8 mouse cellular contexts compared by ENCODE assay signal in genomic region chr2:118899981-118900825, GRCm38 (mm10). TPM values are rescaled to one million over a fixed set of nuclear protein-coding genes. Genes with fewer than 3 reads are reported as not detected.
A peak's percentile ranks its signal among the peaks of the same experiment; 100 is the strongest.
DNase-seq lines count a peak whose midpoint lies in the region; ATAC-seq and TF ChIP-seq lines count a peak whose summit lies in the region.

Bahd1 (plus strand) TSS chr2:118900377.

- no peak for TF ChIP-seq POLR2A in cortical plate, adult 2 months (IDR thresholded peaks at IDR 0.05; ENCODE audit: extremely low read depth, insufficient read depth, low read length)

- H3K36me3 ChIP-seq in G1E (replicated peaks): peaks cover 20% of the 10 kb centered on the region
- no peaks in the 10 kb centered on the region for H3K36me3 ChIP-seq in heart, embryonic 11.5 days (ENCODE audit: control insufficient read depth, insufficient read depth, low read length)
- no peaks in the 10 kb centered on the region for H3K36me3 ChIP-seq in liver, postnatal 0 days (replicated peaks; ENCODE audit: insufficient read depth, low read length)

- H3K4me2 ChIP-seq in heart, embryonic 11.5 days: peak within 1 kb of the TSS; percentile 94
- H3K4me2 ChIP-seq in liver, postnatal 0 days (ENCODE audit: low read depth, low read length): peak within 1 kb of the TSS; percentile 100

- no peak for ATAC-seq in G1E (ENCODE audit: extremely low read depth, insufficient number of reproducible peaks, low FRiP score, poor library complexity, severe bottlenecking)
- no peak for ATAC-seq in heart, embryonic 11.5 days (replicated peaks; ENCODE audit: insufficient number of reproducible peaks, low FRiP score, low TSS enrichment)
- ATAC-seq in liver, postnatal 0 days: no peak
- ATAC-seq in neutrophil, adult 5-6 weeks (ENCODE audit: extremely low read depth, insufficient number of reproducible peaks, low FRiP score, poor library complexity, severe bottlenecking): no peak
- no peak for ATAC-seq in erythroid progenitor cell, adult 5-6 weeks (replicated peaks; ENCODE audit: low FRiP score, poor library complexity, severe bottlenecking)

- peaks cover 85% of the 10 kb centered on the region for H3K4me1 ChIP-seq in G1E (ENCODE audit: insufficient read depth, low read depth, low read length)
- H3K4me1 ChIP-seq in cortical plate, adult 2 months (ENCODE audit: control insufficient read depth, insufficient read depth, low read length): peaks cover 12% of the 10 kb centered on the region
- H3K4me1 ChIP-seq in heart, embryonic 11.5 days (ENCODE audit: control insufficient read depth, insufficient read depth, low read length): peaks cover 30% of the 10 kb centered on the region
- peaks cover 53% of the 10 kb centered on the region for H3K4me1 ChIP-seq in liver, postnatal 0 days (ENCODE audit: insufficient read depth)

- H3K4me3 ChIP-seq in G1E (ENCODE audit: low read depth, low read length): peak within 1 kb of the TSS; percentile 92
- H3K4me3 ChIP-seq in cortical plate, adult 2 months (ENCODE audit: insufficient read depth, low read length): peak within 1 kb of the TSS; percentile 48
- peak within 1 kb of the TSS; percentile 95 for H3K4me3 ChIP-seq in heart, embryonic 11.5 days (ENCODE audit: low read depth, low read length)
- peak within 1 kb of the TSS; percentile 95 for H3K4me3 ChIP-seq in liver, postnatal 0 days (ENCODE audit: low read depth, low read length)

- H3K27me3 ChIP-seq in G1E (ENCODE audit: insufficient read depth, low read length): peaks cover 25% of the 10 kb centered on the region; the same call in 1 of the 2 replicates
- peaks cover 56% of the 10 kb centered on the region for H3K27me3 ChIP-seq in heart, embryonic 11.5 days (ENCODE audit: control insufficient read depth, insufficient read depth, low read length)
- peaks cover 54% of the 10 kb centered on the region for H3K27me3 ChIP-seq in liver, postnatal 0 days (ENCODE audit: insufficient read depth, low read length)

- H3K9ac ChIP-seq in heart, embryonic 11.5 days (ENCODE audit: low read depth, low read length): peak within 1 kb of the TSS; percentile 67
- H3K9ac ChIP-seq in liver, postnatal 0 days (replicated peaks): peak within 1 kb of the TSS; percentile 89

- H3K27ac ChIP-seq in cortical plate, adult 2 months (ENCODE audit: insufficient read depth, low read length): no peak within 1 kb of the TSS
- H3K27ac ChIP-seq in heart, embryonic 11.5 days (ENCODE audit: low read depth, low read length): peak within 1 kb of the TSS; percentile 81; the same call in 1 of the 2 replicates
- H3K27ac ChIP-seq in liver, postnatal 0 days (ENCODE audit: low read depth): peak within 1 kb of the TSS; percentile 31; the same call in 1 of the 2 replicates

- WGBS in heart, embryonic 11.5 days (ENCODE audit: insufficient replicate concordance): under 1% methylated on average over 32 of the region's 32 CpGs
- 2% methylated on average over 32 of the region's 32 CpGs for WGBS in liver, postnatal 0 days (ENCODE audit: insufficient replicate concordance)

- DNase-seq in 3T3-L1 (ENCODE audit: low read depth, low spot score) (peak; percentile 39), G1E (ENCODE audit: low spot score) (peak; percentile 50)
- DNase-seq in kidney, postnatal 14 days: peak; percentile 41
- DNase-seq in liver, postnatal 0 days: peak; percentile 63

- H3K9me3 ChIP-seq in G1E (replicated peaks): no peaks in the 10 kb centered on the region
- no peaks in the 10 kb centered on the region for H3K9me3 ChIP-seq in heart, embryonic 11.5 days (replicated peaks; ENCODE audit: control insufficient read depth, low read length)
- no peaks in the 10 kb centered on the region for H3K9me3 ChIP-seq in liver, postnatal 0 days (ENCODE audit: low read length)

- TF ChIP-seq CTCF in G1E (IDR thresholded peaks at IDR 0.05; ENCODE audit: low read depth, low read length): no peak
- no peak for TF ChIP-seq CTCF in cortical plate, adult 2 months (IDR thresholded peaks at IDR 0.05; ENCODE audit: extremely low read depth, insufficient read depth, low read length)
- no peak for TF ChIP-seq CTCF in liver, postnatal 0 days (IDR thresholded peaks at IDR 0.05; ENCODE audit: low read depth)

- TF ChIP-seq EP300 in liver, postnatal 0 days (IDR thresholded peaks at IDR 0.05; ENCODE audit: low read depth): no peak

RNA-seq across cellular contexts. Expression of gene Bahd1, which starts in this region (rescaled TPM):
- 38.2 and 53.9 TPM in 2 replicates for total RNA-seq in G1E (2014; fragmentation: Nextera tagmentation)
- 11.0 and 12.5 TPM in 2 replicates for total RNA-seq in G1E (2017)
- 135 and 153 TPM in 2 replicates for polyA plus RNA-seq in G1E (2012)
- 21.8 and 22.5 TPM in 2 replicates for polyA plus RNA-seq in cortical plate, adult 2 months (2012; rRNA removed)
- 0.77 and 1.1 TPM in 2 replicates for polyA plus RNA-seq in heart, embryonic 11.5 days (2014; fragmentation: Nextera tagmentation; extraction: Ambion mirVana)
- 2.4 and 2.5 TPM in 2 replicates for polyA plus RNA-seq in liver, postnatal 0 days (2015; fragmentation: Nextera tagmentation; extraction: Ambion mirVana)
- 15.2 and 16.2 TPM in 2 replicates for total RNA-seq in neutrophil, adult 5-6 weeks (2017)
- 7.6 and 8.8 TPM in 2 replicates for total RNA-seq in erythroid progenitor cell, adult 5-6 weeks (2015; ENCODE audit: low replicate concordance)
- 14.5 and 15.1 TPM in 2 replicates for total RNA-seq in erythroid progenitor cell, adult 5-6 weeks (2017; ENCODE audit: low replicate concordance)
